Mouse (Mus musculus): ENCODE data around the gene Wdr66. TPM values are rescaled to one million over a fixed set of nuclear protein-coding genes. Genes with fewer than 3 reads are reported as not detected.
"Not testable (repeated sequence)": the region's sequence is repeated elsewhere in the genome, so short reads cannot be mapped to it uniquely, and the experiment has no call there.

Gene Wdr66
- total RNA-seq (2021), result 1 to 10 TPM; 2.3 to 2.5 TPM
- long read RNA-seq, experiment 1, partial matches to known transcripts, result 1 of 2 reads
- long read RNA-seq, experiment 1, other reads (novel, unspliced or antisense), result 1 of 2 reads
- long read RNA-seq, experiment 2, partial matches to known transcripts, result 2 of 4 reads
- long read RNA-seq, experiment 2, other reads (novel, unspliced or antisense), result 1 of 4 reads

- DNase-seq, result peak; percentile 88
Observed at GRCm38 (mm10) chr5:123251834-123252233, at the start of gene Wdr66. TSS of gene Wdr66 (plus strand) at chr5:123252102.

GRCm38 (mm10) chr5:123202771-123203170, 49.1 kb upstream of the Wdr66 start:
- not testable (repeated sequence) for DNase-seq

GRCm38 (mm10) chr5:123203591-123203990, 48.3 kb upstream of the Wdr66 start:
- DNase-seq, result not testable (repeated sequence)

- DNase-seq, result not testable (repeated sequence)
Observed at GRCm38 (mm10) chr5:123222346-123223050, 29.4 kb upstream of the Wdr66 start.

GRCm38 (mm10) chr5:123223051-123223410, 28.9 kb upstream of the Wdr66 start:
- no peak for DNase-seq

GRCm38 (mm10) chr5:123223861-123224260, 28.0 kb upstream of the Wdr66 start:
- not testable (repeated sequence) for DNase-seq

GRCm38 (mm10) chr5:123226851-123227250, 25.1 kb upstream of the Wdr66 start:
- DNase-seq, result no peak

- peak; percentile 96 for DNase-seq
Observed at GRCm38 (mm10) chr5:123227762-123228523, 24.0 kb upstream of the Wdr66 start.

- no peak for DNase-seq
Observed at GRCm38 (mm10) chr5:123228524-123228922, 23.4 kb upstream of the Wdr66 start.

GRCm38 (mm10) chr5:123229296-123229695, 22.6 kb upstream of the Wdr66 start:
- DNase-seq, result no peak

- no peak for DNase-seq
Observed at GRCm38 (mm10) chr5:123232180-123232579, 19.7 kb upstream of the Wdr66 start.

GRCm38 (mm10) chr5:123235731-123236130, 16.2 kb upstream of the Wdr66 start:
- DNase-seq, result peak; percentile 42

- DNase-seq, result no peak
Observed at GRCm38 (mm10) chr5:123236426-123236825, 15.5 kb upstream of the Wdr66 start.

- DNase-seq, result peak; percentile 68
Observed at GRCm38 (mm10) chr5:123239501-123239900, 12.4 kb upstream of the Wdr66 start.

- peak; percentile 50 for DNase-seq
Observed at GRCm38 (mm10) chr5:123245518-123245917, 6.4 kb upstream of the Wdr66 start.

- DNase-seq, result no peak
Observed at GRCm38 (mm10) chr5:123251390-123251789, 512 bp upstream of the Wdr66 start.

- peak; percentile 8 for DNase-seq
Observed at GRCm38 (mm10) chr5:123256841-123257755, 5.2 kb downstream of the Wdr66 start.

- peak; percentile 38 for DNase-seq
Observed at GRCm38 (mm10) chr5:123258990-123259389, 7.1 kb downstream of the Wdr66 start.

- no peak for DNase-seq
Observed at GRCm38 (mm10) chr5:123260698-123261097, 8.8 kb downstream of the Wdr66 start.

GRCm38 (mm10) chr5:123266909-123267308, 15.0 kb downstream of the Wdr66 start:
- DNase-seq, result no peak

- DNase-seq, result no peak
Observed at GRCm38 (mm10) chr5:123268477-123269474, 16.9 kb downstream of the Wdr66 start.
